Mouse (Mus musculus) lung, postnatal 25 days (tissue): ENCODE measurements at regions not wholly inside any gene's neighbourhood (a gene's known extent, or its start where the extent isn't known, plus 50 kb on each side); places are given as distances from the start of the nearest gene placed in this dataset.

Experiments
- DNase-seq: peaks from one replicate; pipeline ENCODE4 v3.0.0; 2022; ENCODE audit warnings: low spot score

GRCm38 (mm10) chr15:62180718-62181117 lies 1257.9 kb upstream of the A1bg start:
- DNase-seq, result no peak

GRCm38 (mm10) chr15:62179801-62180200 lies 1257.0 kb upstream of the A1bg start:
- DNase-seq, result no peak

- no peak for DNase-seq
Measured at GRCm38 (mm10) chr15:62178568-62178967, 1255.8 kb upstream of the A1bg start.

- DNase-seq, result no peak
Measured at GRCm38 (mm10) chr15:62177768-62178410, 1255.1 kb upstream of the A1bg start.

GRCm38 (mm10) chr15:62176076-62176475 lies 1253.3 kb upstream of the A1bg start:
- no peak for DNase-seq

GRCm38 (mm10) chr15:62173633-62174543 lies 1251.1 kb upstream of the A1bg start:
- no peak for DNase-seq

- DNase-seq, result no peak
Measured at GRCm38 (mm10) chr15:62171632-62172031, 1248.8 kb upstream of the A1bg start.

GRCm38 (mm10) chr15:62171167-62171566 lies 1248.4 kb upstream of the A1bg start:
- DNase-seq, result no peak

- no peak for DNase-seq
Measured at GRCm38 (mm10) chr15:62170337-62170736, 1247.5 kb upstream of the A1bg start.

GRCm38 (mm10) chr15:62169591-62170019 lies 1246.8 kb upstream of the A1bg start:
- peak; percentile 60 for DNase-seq

GRCm38 (mm10) chr15:62168958-62169590 lies 1246.3 kb upstream of the A1bg start:
- no peak for DNase-seq

- no peak for DNase-seq
Measured at GRCm38 (mm10) chr15:62168522-62168921, 1245.7 kb upstream of the A1bg start.

GRCm38 (mm10) chr15:62166786-62167185 lies 1244.0 kb upstream of the A1bg start:
- no peak for DNase-seq

- DNase-seq, result peak; percentile 46
Measured at GRCm38 (mm10) chr15:62165826-62166500, 1243.2 kb upstream of the A1bg start.

- no peak for DNase-seq
Measured at GRCm38 (mm10) chr15:62164766-62165410, 1242.1 kb upstream of the A1bg start.

- no peak for DNase-seq
Measured at GRCm38 (mm10) chr15:62163203-62163602, 1240.4 kb upstream of the A1bg start.

GRCm38 (mm10) chr15:62162648-62163194 lies 1239.9 kb upstream of the A1bg start:
- DNase-seq, result no peak

GRCm38 (mm10) chr15:62161975-62162647 lies 1239.3 kb upstream of the A1bg start:
- no peak for DNase-seq

- no peak for DNase-seq
Measured at GRCm38 (mm10) chr15:62161061-62161460, 1238.2 kb upstream of the A1bg start.

GRCm38 (mm10) chr15:62158875-62159675 lies 1236.3 kb upstream of the A1bg start:
- no peak for DNase-seq
